11 mouse cellular contexts compared by ENCODE assay signal in genomic region chr4:133052029-133052745, GRCm38 (mm10). TPM values are rescaled to one million over a fixed set of nuclear protein-coding genes. Genes with fewer than 3 reads are reported as not detected.
DNase-seq lines count a peak whose midpoint lies in the region; ATAC-seq lines count a peak whose summit lies in the region.
"Had no signal": no experiment of that assay in that cellular context is flagged by ENCODE, and none has a peak within 500 bp of the region (broad histone marks: within the 10 kb centered on the region; RNA-seq: fewer than 3 reads in every experiment).

No protein-coding gene starts in this region.

- no peak overlapping the region for H3K4me3 ChIP-seq in kidney, embryonic 15.5 days (replicated peaks)
- peak overlapping the region; percentile 12 for H3K4me3 ChIP-seq in embryonic facial prominence, embryonic 13.5 days
- H3K4me3 ChIP-seq in hindbrain, embryonic 13.5 days, result no peak overlapping the region
- no peak overlapping the region for H3K4me3 ChIP-seq in midbrain, embryonic 16.5 days (ENCODE audit: low read depth, low read length)
- H3K4me3 ChIP-seq: liver, embryonic 13.5 days had no signal

- peaks cover 99% of the 10 kb centered on the region for H3K4me1 ChIP-seq in kidney, embryonic 15.5 days
- peaks cover 99% of the 10 kb centered on the region for H3K4me1 ChIP-seq in embryonic facial prominence, embryonic 13.5 days
- peaks cover 86% of the 10 kb centered on the region for H3K4me1 ChIP-seq in hindbrain, embryonic 13.5 days (replicated peaks)
- H3K4me1 ChIP-seq in midbrain, embryonic 16.5 days (ENCODE audit: control insufficient read depth, insufficient read depth, low read length), result peaks cover 59% of the 10 kb centered on the region

- no peaks in the 10 kb centered on the region for H3K27me3 ChIP-seq in kidney, embryonic 15.5 days
- no peaks in the 10 kb centered on the region for H3K27me3 ChIP-seq in embryonic facial prominence, embryonic 13.5 days
- H3K27me3 ChIP-seq in hindbrain, embryonic 13.5 days, result no peaks in the 10 kb centered on the region
- no peaks in the 10 kb centered on the region for H3K27me3 ChIP-seq in midbrain, embryonic 16.5 days (ENCODE audit: control insufficient read depth, insufficient read depth, low read depth, low read length)
- H3K27me3 ChIP-seq: liver, embryonic 13.5 days had no signal

- peaks cover 8% of the 10 kb centered on the region for H3K36me3 ChIP-seq in kidney, embryonic 15.5 days
- peaks cover 15% of the 10 kb centered on the region for H3K36me3 ChIP-seq in embryonic facial prominence, embryonic 13.5 days
- H3K36me3 ChIP-seq in hindbrain, embryonic 13.5 days, result peaks cover 11% of the 10 kb centered on the region
- H3K36me3 ChIP-seq in midbrain, embryonic 16.5 days (ENCODE audit: control insufficient read depth, insufficient read depth, low read length), result peaks cover 3% of the 10 kb centered on the region; the same call in 1 of the 2 replicates
- H3K36me3 ChIP-seq: liver, embryonic 13.5 days had no signal

- 0 out of 2 replicates have a peak overlapping the region, but pooled peaks have one; percentile 14 for H3K9ac ChIP-seq in kidney, embryonic 15.5 days
- H3K9ac ChIP-seq in embryonic facial prominence, embryonic 13.5 days, result peak overlapping the region; percentile 60
- peak overlapping the region; percentile 59 for H3K9ac ChIP-seq in hindbrain, embryonic 13.5 days
- peak overlapping the region; percentile 17; the same call in 1 of the 2 replicates for H3K9ac ChIP-seq in midbrain, embryonic 16.5 days (ENCODE audit: low read depth, low read length)
- H3K9ac ChIP-seq: liver, embryonic 13.5 days had no signal

- H3K4me2 ChIP-seq in kidney, embryonic 15.5 days, result no peak overlapping the region
- peak overlapping the region; percentile 53 for H3K4me2 ChIP-seq in embryonic facial prominence, embryonic 13.5 days
- H3K4me2 ChIP-seq in hindbrain, embryonic 13.5 days, result 0 out of 2 replicates have a peak overlapping the region, but pooled peaks have one; percentile 6
- H3K4me2 ChIP-seq in midbrain, embryonic 16.5 days (ENCODE audit: low read length), result no peak overlapping the region
- H3K4me2 ChIP-seq: liver, embryonic 13.5 days had no signal

- ATAC-seq in kidney, embryonic 15.5 days (replicated peaks; ENCODE audit: low FRiP score), result no peak
- 0 out of 2 replicates have a peak, but pooled peaks have one; percentile 28 for ATAC-seq in embryonic facial prominence, embryonic 13.5 days (ENCODE audit: insufficient number of reproducible peaks, insufficient read depth, low FRiP score, low TSS enrichment, low read depth)
- no peak for ATAC-seq in hindbrain, embryonic 13.5 days (ENCODE audit: low FRiP score)
- no peak for ATAC-seq in midbrain, embryonic 16.5 days

- 52% methylated on average over 6 of the region's 6 CpGs for WGBS in kidney, embryonic 15.5 days
- 19% methylated on average over 6 of the region's 6 CpGs for WGBS in embryonic facial prominence, embryonic 13.5 days
- 40% methylated on average over 6 of the region's 6 CpGs for WGBS in hindbrain, embryonic 13.5 days
- WGBS in midbrain, embryonic 16.5 days, result 40% methylated on average over 6 of the region's 6 CpGs

- peak overlapping the region; percentile 66 for H3K27ac ChIP-seq in kidney, embryonic 15.5 days
- H3K27ac ChIP-seq in embryonic facial prominence, embryonic 13.5 days, result peak overlapping the region; percentile 96
- peak overlapping the region; percentile 85 for H3K27ac ChIP-seq in hindbrain, embryonic 13.5 days
- peak overlapping the region; percentile 55 for H3K27ac ChIP-seq in midbrain, embryonic 16.5 days (ENCODE audit: low read length)
- H3K27ac ChIP-seq: liver, embryonic 13.5 days had no signal

- H3K9me3 ChIP-seq in kidney, embryonic 15.5 days (replicated peaks), result no peaks in the 10 kb centered on the region
- no peaks in the 10 kb centered on the region for H3K9me3 ChIP-seq in embryonic facial prominence, embryonic 13.5 days
- H3K9me3 ChIP-seq in hindbrain, embryonic 13.5 days, result no peaks in the 10 kb centered on the region
- H3K9me3 ChIP-seq in midbrain, embryonic 16.5 days (replicated peaks; ENCODE audit: control insufficient read depth, low read length, poor library complexity, severe bottlenecking), result no peaks in the 10 kb centered on the region
- H3K9me3 ChIP-seq: liver, embryonic 13.5 days had no signal

- no peak for DNase-seq in kidney, adult 9 months
- no peak for DNase-seq in thymus, postnatal 10 days (ENCODE audit: low spot score in 2 of 2)
- no peak for DNase-seq in ovary, postnatal 36 days (ENCODE audit: low spot score)
- no peak for DNase-seq in gastrocnemius, postnatal 25 days
- DNase-seq: cerebellum, adult 11 months; liver, embryonic 13.5 days; right cerebral cortex, postnatal 25 days had no signal

RNA-seq across cellular contexts. Expression of gene Ahdc1, which starts 41.1 kb away (rescaled TPM):
- polyA plus RNA-seq in kidney, embryonic 15.5 days (2015; fragmentation: Nextera tagmentation; extraction: Ambion mirVana), result 7.4 and 10.1 TPM in 2 replicates
- 12.8 and 14.3 TPM in 2 replicates for polyA plus RNA-seq in embryonic facial prominence, embryonic 13.5 days (2015; fragmentation: Nextera tagmentation; extraction: Ambion mirVana)
- 11.0 and 12.5 TPM in 2 replicates for polyA plus RNA-seq in hindbrain, embryonic 13.5 days (2015; fragmentation: Nextera tagmentation; extraction: Ambion mirVana)
- 11.2 and 12.5 TPM in 2 replicates for polyA plus RNA-seq in midbrain, embryonic 16.5 days (2015; fragmentation: Nextera tagmentation; extraction: Ambion mirVana)
- total RNA-seq in gastrocnemius, postnatal 25 days (2021), result 10 to 100 TPM; 29.3 to 32.8 TPM

Comparison
In these comparisons a context has a peak if more than half of its experiments do, and no peak if none do; other contexts are left out.
1. H3K4me2 ChIP-seq: peak in embryonic facial prominence, embryonic 13.5 days (single experiment) and hindbrain, embryonic 13.5 days (single experiment); none in kidney, embryonic 15.5 days (single experiment) and midbrain, embryonic 16.5 days (single experiment).
2. Peak in every context shown above with its lines, with median percentiles within 50 percentile points of each other: H3K27ac ChIP-seq and H3K9ac ChIP-seq.